Mouse (Mus musculus): ENCODE data around the gene 1810037I17Rik. TPM values are rescaled to one million over a fixed set of nuclear protein-coding genes. Genes with fewer than 3 reads are reported as not detected.

1810037I17Rik gene
- 10 to 100 TPM; 21.1 to 24.7 TPM for total RNA-seq (2021)
- long read RNA-seq, experiment 1, transcript 1810037I17Rik-201 (2 exons, 1,160 nt), result major isoform, 63 of 65 reads
- long read RNA-seq, experiment 1, partial matches to known transcripts, result 0 of 65 reads
- long read RNA-seq, experiment 1, other reads (novel, unspliced or antisense), result 2 of 65 reads
- long read RNA-seq, experiment 2, transcript 1810037I17Rik-201 (2 exons, 1,160 nt), result major isoform, 54 of 56 reads
- long read RNA-seq, experiment 2, partial matches to known transcripts, result 0 of 56 reads
- long read RNA-seq, experiment 2, other reads (novel, unspliced or antisense), result 2 of 56 reads

DNA sequence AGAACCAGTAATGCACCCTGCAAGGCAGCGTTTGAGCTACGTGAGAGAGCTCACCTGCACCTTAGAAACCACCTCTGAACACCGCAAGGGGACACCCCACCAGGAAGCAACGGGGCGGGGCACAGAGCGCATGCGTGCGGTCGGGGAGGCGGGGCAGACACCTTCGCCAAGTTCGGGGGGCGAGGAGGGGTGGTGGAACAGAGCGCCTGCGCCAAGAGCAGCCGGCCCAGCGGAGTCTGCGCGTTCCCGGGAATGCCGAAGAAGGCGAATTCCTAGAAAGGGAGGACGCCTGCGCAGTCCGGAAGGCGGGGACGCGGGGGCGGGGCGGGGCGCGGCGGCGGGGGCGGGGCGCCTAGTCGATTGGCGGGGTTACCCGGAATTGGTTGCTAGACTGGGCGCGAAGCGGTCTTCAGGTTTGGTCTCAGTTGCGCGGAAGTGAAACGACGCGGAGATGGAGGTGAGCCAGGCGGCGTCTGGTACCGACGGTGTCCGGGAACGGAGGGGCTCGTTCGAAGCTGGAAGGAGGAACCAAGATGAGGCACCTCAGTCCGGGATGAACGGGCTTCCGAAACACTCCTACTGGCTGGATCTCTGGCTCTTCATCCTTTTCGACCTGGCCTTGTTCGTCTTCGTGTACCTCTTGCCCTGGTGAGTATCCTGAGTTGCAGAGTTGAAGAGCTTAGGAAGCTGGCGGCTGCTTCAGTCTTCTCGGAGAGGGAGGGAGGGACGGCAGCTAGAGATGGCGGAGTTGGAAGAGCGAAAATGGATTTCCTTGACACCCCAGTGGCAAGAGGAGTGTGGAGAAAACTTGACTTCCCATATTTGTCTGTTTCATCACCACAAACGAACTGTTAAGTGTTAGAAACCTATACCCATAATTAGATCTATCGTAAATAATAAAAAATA is at the start of gene 1810037I17Rik:
Gene 1810037I17Rik, plus strand, starts transcription at position 195 of the 906 bp plus-strand sequence.
- DNase-seq, result peak; percentile 92 to 96
- intact Hi-C loops (cut with DNase I), result no loop called here

GRCm38 (mm10) chr3:122876870-122877269 is 47.1 kb upstream of the 1810037I17Rik start:
- intact Hi-C loops (cut with DNase I), result no loop called here
- no peak for DNase-seq

GRCm38 (mm10) chr3:122877543-122877942 is 46.5 kb upstream of the 1810037I17Rik start:
- intact Hi-C loops (cut with DNase I), result no loop called here
- no peak for DNase-seq

DNA sequence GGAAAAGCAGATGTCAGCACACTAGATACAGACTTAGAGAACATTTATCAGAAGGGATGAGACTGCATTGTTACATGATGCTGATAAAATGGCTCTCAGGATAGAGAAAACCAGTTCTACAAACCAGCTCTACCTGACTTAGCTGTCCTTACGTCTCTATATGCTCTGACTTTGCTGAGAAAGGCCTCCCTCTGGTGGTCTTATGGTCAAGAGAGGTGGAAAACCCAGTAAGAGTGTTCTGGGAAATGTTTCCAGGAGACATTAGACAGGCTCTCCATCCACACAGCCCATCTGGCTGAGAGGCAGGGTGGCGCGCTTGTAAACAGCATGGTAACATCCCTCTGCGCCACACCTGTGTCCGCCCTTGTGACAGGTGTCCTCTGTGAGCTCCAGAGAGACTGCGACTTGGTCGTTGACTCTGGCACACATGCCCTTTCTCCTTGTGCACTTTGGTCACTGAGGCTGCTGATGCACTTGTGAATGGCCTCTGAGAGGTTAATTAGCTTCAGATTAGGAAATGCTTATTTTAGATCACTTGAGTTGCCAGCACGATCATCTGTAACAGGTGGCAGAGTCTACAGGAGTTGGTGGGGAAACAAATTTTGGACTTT is 45.2 kb upstream of the 1810037I17Rik start:
- intact Hi-C loops (cut with DNase I), result no loop called here

GRCm38 (mm10) chr3:122887505-122888301 is 36.3 kb upstream of the 1810037I17Rik start:
- no peak for DNase-seq
- intact Hi-C loops (cut with DNase I), result no loop called here

More for the DNA sequence above, 45.2 kb upstream of the 1810037I17Rik start:
- no peak for DNase-seq

DNA sequence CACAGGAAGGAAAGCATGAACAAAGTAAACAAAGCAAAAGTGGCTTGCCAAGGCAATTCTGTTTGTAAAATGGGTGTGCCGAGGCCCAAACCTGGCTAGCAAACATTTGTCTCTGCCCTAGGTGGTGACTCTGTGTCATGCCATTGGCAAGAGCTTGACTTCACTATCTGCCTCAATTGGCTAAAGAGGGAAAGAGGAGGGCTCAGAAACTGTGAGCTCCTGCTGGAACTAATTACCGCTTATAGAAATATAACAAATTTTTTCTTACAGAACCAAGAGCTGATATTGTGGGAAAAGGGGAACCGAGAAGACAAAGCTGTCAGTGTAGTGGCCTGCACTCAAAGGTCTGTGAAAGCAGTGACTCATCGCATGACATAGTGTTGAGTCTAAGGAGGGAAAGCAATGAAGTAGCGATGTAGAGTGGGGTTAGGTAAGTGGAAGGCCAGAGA is 35.6 kb upstream of the 1810037I17Rik start:
- intact Hi-C loops (cut with DNase I), result no loop called here
- DNase-seq, result no peak

DNA sequence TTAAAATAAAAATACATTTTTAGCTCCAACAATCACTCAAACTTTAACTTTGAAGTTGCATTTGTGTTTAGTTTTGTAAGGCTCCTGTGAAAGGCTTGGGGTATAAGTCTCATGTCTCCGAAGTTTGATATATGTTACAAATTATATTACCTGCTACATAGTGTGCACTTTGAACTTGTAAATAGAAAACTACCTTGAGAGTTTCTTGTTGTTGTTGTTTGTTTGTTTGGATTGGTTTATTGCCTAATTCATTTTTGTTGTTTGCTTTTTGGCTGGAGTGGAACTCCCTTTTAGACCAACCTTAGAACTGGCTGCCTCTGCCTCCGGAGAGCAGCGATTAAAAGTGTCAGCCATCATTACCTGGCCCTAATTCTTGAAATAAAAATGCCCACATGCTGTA is 29.2 kb upstream of the 1810037I17Rik start, which contains the start of gene Fabp2:
Gene Fabp2, plus strand, starts transcription at position 301 of the 400 bp plus-strand sequence.
- intact Hi-C loops (cut with DNase I), result no loop called here
- DNase-seq, result no peak

DNA sequence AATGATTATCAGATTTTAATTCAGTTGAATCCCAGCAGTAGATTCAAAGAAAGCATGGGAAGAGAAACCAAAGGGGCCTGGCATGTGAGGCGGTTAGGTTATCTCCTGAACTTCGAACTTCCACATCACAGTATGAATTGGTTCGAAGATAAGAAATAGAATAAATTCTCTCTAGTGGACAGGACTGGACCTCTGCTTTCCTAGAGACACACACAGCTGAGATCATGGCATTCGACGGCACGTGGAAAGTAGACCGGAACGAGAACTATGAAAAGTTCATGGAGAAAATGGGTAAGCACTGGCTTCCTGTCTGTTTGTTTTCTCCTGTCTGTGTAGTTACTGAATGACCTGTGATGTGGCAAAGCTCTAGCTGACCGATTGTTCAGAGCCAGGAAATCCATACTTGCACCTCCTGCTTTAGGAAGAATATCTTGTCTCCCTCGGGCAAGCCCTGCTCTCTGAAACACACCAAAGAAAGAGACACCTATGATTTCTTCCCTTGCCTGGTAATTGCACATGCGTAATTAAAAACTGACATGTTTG is 28.7 kb upstream of the 1810037I17Rik start:
- DNase-seq, result no peak
- intact Hi-C loops (cut with DNase I), result no loop called here

DNA sequence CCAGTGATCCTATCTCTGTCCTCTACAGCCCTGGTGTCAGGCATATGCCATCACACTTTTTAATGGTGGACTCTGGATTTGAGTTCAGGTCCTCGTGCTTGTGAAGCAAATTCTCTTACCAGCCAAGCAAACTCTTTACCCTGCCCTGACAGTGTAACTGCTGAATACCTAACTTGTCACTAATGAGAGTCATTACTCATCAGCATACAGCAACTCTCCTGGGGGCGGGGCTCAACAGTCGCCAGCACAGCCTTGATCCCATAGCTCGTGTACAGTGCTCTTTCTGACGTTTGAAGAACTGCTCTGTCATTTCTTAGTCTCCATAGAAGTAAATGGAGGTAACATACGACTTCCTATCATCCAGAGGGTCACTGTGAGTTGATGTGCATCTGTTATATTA is 25.7 kb upstream of the 1810037I17Rik start:
- intact Hi-C loops (cut with DNase I), result no loop called here
- no peak for DNase-seq

- no peak for DNase-seq
These were observed 20.1 kb upstream of the 1810037I17Rik start for GRCm38 (mm10) chr3:122903746-122904433.

DNA sequence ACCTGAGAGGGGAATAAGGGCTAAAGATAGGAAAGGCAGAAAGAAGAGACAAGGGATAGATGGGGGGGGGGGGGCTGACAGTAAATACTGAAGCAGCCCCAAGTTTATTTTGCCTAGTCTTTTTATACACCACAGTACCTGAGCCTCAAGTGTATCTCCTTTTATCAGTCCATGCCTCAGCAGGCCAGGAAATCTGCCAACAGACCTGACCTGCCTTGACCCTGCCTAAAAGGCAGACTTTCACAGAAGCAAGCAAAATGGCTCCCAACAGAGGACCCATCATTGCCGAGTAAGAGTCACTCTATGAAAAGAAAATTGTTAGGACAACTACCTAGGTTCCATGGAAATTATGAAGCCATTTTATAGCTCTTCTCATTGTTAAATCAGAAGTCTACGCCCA is 16.2 kb upstream of the 1810037I17Rik start:
- DNase-seq, result no peak
- intact Hi-C loops (cut with DNase I), result loop anchor here (10.0 kb wide), 2 partner anchors 173 to 603 kb away; no protein-coding TSS in a partner anchor

More at GRCm38 (mm10) chr3:122903746-122904433, 20.1 kb upstream of the 1810037I17Rik start:
- intact Hi-C loops (cut with DNase I), result loop anchor here (2.0 to 10.0 kb wide), 3 partner anchors 169 to 599 kb away; no protein-coding TSS in a partner anchor

- DNase-seq, result no peak
- intact Hi-C loops (cut with DNase I), result no loop called here
These were observed 8.5 kb upstream of the 1810037I17Rik start for GRCm38 (mm10) chr3:122915493-122915892.

DNA sequence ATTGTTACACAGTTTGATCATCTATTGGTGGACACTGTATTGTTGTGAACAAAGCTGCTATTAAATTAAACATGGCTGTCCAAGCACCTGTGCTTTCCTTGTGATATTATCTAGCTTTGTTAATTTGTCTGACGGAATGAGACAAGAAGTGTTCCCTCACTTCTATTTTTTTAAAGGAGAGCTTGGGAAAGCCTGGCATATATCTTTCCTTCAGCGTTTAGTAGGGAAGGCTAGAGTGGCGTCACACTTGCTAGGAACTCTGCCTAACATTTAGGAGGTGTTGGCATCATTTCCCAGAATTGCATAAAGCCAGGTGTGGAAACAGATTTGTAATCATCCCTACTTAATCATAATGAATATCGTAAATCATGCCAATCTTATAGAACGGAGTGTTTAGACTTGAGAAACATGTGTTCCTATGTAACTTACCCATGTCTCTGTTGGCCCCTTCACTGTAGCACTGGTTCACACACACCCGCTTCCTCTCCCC is 7.8 kb upstream of the 1810037I17Rik start:
- intact Hi-C loops (cut with DNase I), result no loop called here

DNA sequence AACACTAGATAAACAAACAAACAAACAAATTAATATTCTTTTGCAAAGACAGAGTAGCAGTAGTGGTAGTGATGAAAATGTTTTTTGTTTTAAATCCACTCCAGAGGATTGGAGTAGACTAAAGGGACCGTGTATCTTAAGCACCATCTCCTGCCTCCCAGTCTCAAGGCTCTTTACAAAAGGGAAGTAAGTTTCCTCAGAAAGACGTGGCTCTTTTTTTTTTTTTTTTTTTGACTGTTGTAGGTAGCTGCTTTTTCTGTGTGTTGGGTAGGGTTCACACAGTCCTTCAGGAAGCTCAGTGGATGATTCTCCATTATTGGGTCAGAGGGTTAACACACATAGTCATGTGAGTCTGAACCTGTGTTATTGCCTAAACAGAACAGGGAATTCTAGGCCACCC is 5.3 kb upstream of the 1810037I17Rik start:
- intact Hi-C loops (cut with DNase I), result no loop called here

More for the DNA sequence above, 7.8 kb upstream of the 1810037I17Rik start:
- DNase-seq, result no peak

GRCm38 (mm10) chr3:122919260-122919659 is 4.7 kb upstream of the 1810037I17Rik start, which contains the start of gene Gm10959:
Gene Gm10959 (minus strand): TSS chr3:122919360.
- DNase-seq, result no peak
- intact Hi-C loops (cut with DNase I), result no loop called here

More for the DNA sequence above, 5.3 kb upstream of the 1810037I17Rik start:
- no peak for DNase-seq

DNA sequence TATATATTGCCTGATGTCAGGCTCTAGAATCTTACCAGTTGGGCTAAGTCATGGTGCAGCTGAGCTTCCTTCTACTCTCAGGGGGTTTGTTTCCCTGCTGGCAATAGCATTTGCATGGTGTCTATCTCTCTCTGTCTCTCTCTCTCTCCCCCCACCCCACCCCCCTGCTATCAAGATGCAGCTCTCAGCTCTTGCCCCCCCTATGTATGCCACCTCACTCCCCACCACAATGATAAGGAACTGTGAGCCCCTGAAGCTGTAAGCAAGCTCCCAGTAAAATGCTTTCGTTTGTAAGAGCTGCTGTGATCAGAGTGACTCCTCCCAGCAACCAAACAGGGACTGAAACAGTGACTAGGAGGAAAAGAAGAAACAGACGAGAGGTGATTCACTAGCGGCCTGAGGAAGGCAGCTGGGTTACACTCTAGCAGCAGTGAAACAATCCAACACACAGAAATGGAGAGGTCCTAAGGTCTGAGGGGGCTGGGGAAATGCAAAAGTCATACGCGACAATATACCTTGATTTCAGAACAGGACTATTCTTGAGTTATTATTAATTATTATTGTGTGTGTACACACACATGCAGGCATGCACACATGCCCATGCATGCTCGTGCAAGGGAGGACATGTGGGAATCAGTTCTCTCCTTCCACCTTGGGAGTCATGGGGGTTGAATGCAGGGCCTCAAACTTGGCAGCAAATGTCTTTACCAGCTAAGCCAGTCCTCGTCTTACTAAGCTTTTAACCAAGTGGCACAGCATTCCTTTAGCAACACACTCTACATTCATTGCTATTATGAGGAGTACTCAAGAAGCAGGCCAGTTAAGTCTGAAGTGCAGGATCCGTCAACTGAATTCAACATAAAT is 3.2 kb upstream of the 1810037I17Rik start:
- DNase-seq, result no peak
- intact Hi-C loops (cut with DNase I), result no loop called here

GRCm38 (mm10) chr3:122921676-122922527 is 2.1 kb upstream of the 1810037I17Rik start:
- no peak for DNase-seq
- intact Hi-C loops (cut with DNase I), result no loop called here
